Comparison of ENCODE assay signal across 7 mouse cellular contexts in the genomic region with DNA sequence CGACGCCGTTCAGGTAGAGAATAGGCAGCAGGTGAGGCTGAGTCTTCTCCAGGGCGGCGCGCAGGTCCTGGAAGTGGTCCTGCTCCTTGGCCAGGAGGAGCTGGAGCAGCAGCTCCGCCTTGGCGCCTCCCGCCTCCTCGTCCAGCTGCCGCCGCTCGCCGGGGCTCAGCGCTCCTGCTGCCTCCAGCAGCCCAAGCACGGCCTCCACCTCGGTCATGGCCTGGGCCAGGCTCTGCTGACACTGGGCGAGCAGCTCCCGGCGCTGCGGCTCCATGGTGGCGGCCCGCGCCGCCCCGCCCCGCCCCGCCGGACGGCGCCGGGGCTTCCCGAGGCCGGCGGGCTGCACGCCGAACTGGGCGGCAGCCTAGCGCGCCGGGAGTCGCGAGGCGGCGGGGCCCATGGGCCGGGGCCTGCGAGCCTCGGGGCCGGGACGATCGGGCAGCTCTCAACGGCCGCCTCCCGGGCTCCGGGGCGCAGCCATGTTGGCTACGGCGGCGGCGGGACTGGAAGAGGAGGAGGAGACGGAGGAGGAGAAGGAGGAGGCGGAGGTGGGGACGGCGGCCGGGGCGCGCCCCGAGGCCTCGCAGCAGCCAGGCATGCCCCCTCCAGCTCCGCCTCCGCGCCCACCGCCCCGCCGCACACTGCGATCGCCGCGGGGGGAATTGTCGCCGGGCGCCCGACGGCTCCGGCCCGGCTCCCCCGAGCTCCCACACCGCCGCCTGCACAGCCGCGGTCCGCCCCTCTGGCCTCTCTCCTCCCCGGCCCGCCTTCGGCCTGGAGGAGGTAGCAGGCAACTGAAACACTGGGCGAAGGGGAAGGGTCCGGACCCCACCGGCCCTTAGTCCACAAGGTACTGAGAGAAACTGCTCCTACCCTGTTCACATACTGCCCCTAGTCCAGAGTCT. TPM values are rescaled to one million over a fixed set of nuclear protein-coding genes. Genes with fewer than 3 reads are reported as not detected.
DNase-seq lines count a peak whose midpoint lies in the region.

Dlg5 (minus strand) TSS at position 744 of the 905 bp plus-strand sequence.

- DNase-seq in adrenal gland, postnatal 25 days, result peak; percentile 79
- peak; percentile 69 for DNase-seq in embryo, embryonic 10 days (ENCODE audit: low spot score)
- peak; percentile 46 to 60 for DNase-seq in gastrocnemius, postnatal 36 days
- peak; percentile 7 for DNase-seq in induced T-regulatory cell, adult 2 months (ENCODE audit: low read depth)
- DNase-seq in left cerebral cortex, postnatal 10 days (ENCODE audit: extremely low spot score in 1 of 2, low spot score in 2 of 2), result peak; percentile 16 to 74
- DNase-seq in lung, postnatal 4 days, result peak; percentile 73 to 81
- peak; percentile 24 to 38 for DNase-seq in right cerebral cortex, postnatal 36 days (ENCODE audit: low spot score in 2 of 2)

- intact Hi-C loops in gastrocnemius, postnatal 36 days (cut with DNase I), result no loop called here
- intact Hi-C loops in left cerebral cortex, postnatal 10 days (cut with DNase I), result no loop called here

RNA-seq across cellular contexts. Expression of gene Dlg5, which starts in this region (rescaled TPM):
- total RNA-seq in adrenal gland, postnatal 25 days (2021), result 66.6 and 85.5 TPM in 2 replicates
- total RNA-seq in gastrocnemius, postnatal 36 days (2021), result 1 to 10 TPM; 4.3 to 4.5 TPM
- total RNA-seq in left cerebral cortex, postnatal 10 days (2021), result 10 to 100 TPM; 52.3 to 57.3 TPM

Comparison
In these comparisons a context has a peak if more than half of its experiments do, and no peak if none do; other contexts are left out.
1. Peak in every context shown above with its lines: DNase-seq.
2. RNA of gene Dlg5 (total RNA-seq): 66.6 to 85.5 TPM in adrenal gland, postnatal 25 days and 52.3 to 57.3 TPM in left cerebral cortex, postnatal 10 days; 4.3 to 4.5 TPM in gastrocnemius, postnatal 36 days; every median in the first group is over 4 times any median in the second.
3. DNase-seq: peak in every context shown above with its lines; median percentile 79 in adrenal gland, postnatal 25 days; 77 in lung, postnatal 4 days; 69 in embryo, embryonic 10 days; 53 in gastrocnemius, postnatal 36 days; 45 in left cerebral cortex, postnatal 10 days; 31 in right cerebral cortex, postnatal 36 days; 7 in induced T-regulatory cell, adult 2 months.